Mouse (Mus musculus) midbrain, embryonic 14.5 days (tissue): ENCODE data around the gene Coro1a. TPM values are rescaled to one million over a fixed set of nuclear protein-coding genes. Genes with fewer than 3 reads are reported as not detected.

Source experiments
- polyA plus RNA-seq: library from polyadenylated mRNA; unstranded; fragments of >200 nt; fragmentation: Nextera tagmentation; extraction: Ambion mirVana; gene quantifications from 2 replicates; pipeline ENCODE4 v1.2.1, GENCODE M21; 2014

Gene Coro1a
- polyA plus RNA-seq, 1 experiment from 2014 or later: 95.0 TPM

Other genes with a start within 250 kb of the Coro1a start
- 0.39 TPM in 1 of 2 replicates, not detected in the other for gene Atp2a1, start 244.7 kb downstream of the Coro1a start, polyA plus RNA-seq
- gene Sh2b1, start 232.4 kb downstream of the Coro1a start, polyA plus RNA-seq: 67.5 and 73.1 TPM in 2 replicates
- gene Tufm, start 220.4 kb downstream of the Coro1a start, polyA plus RNA-seq: 118 and 135 TPM in 2 replicates
- 51.8 and 73.2 TPM in 2 replicates for gene Atxn2l, start 204.3 kb downstream of the Coro1a start, polyA plus RNA-seq
- gene Eif3c, start 141.4 kb downstream of the Coro1a start, polyA plus RNA-seq: 171 and 174 TPM in 2 replicates
- gene Apobr, start 122.8 kb downstream of the Coro1a start, polyA plus RNA-seq: 0.28 and 0.55 TPM in 2 replicates
- gene Cln3, start 122.0 kb downstream of the Coro1a start, polyA plus RNA-seq: 26.5 and 27.7 TPM in 2 replicates
- gene Il27, start 112.8 kb downstream of the Coro1a start, polyA plus RNA-seq: not detected in 2 replicates
- gene Nupr1, start 76.9 kb downstream of the Coro1a start, polyA plus RNA-seq: 0.84 and 5.8 TPM in 2 replicates
- gene Sgf29, start 58.5 kb downstream of the Coro1a start, polyA plus RNA-seq: 64.6 and 71.3 TPM in 2 replicates
- 0.38 and 2.6 TPM in 2 replicates for gene Sult1a1, start 31.4 kb downstream of the Coro1a start, polyA plus RNA-seq
- gene Bola2, start 12.4 kb downstream of the Coro1a start, polyA plus RNA-seq: 128 and 164 TPM in 2 replicates
- 10.6 and 13.7 TPM in 2 replicates for gene Slx1b, start 12.0 kb downstream of the Coro1a start, polyA plus RNA-seq
- 78.4 and 110 TPM in 2 replicates for gene Mapk3, start 51.8 kb upstream of the Coro1a start, polyA plus RNA-seq
- gene Gdpd3, start 58.5 kb upstream of the Coro1a start, polyA plus RNA-seq: 2.0 and 3.4 TPM in 2 replicates
- 218 and 255 TPM in 2 replicates for gene Ypel3, start 69.2 kb upstream of the Coro1a start, polyA plus RNA-seq
- 0.22 and 0.24 TPM in 2 replicates for gene Tbx6, start 73.7 kb upstream of the Coro1a start, polyA plus RNA-seq
- 210 and 212 TPM in 2 replicates for gene Ppp4c, start 84.7 kb upstream of the Coro1a start, polyA plus RNA-seq
- gene Fam57b, start 89.9 kb upstream of the Coro1a start, polyA plus RNA-seq: 51.6 and 72.4 TPM in 2 replicates
- gene 4930451I11Rik, start 123.9 kb upstream of the Coro1a start, polyA plus RNA-seq: not detected in 2 replicates
- 9.7 and 15.3 TPM in 2 replicates for gene Doc2a, start 139.6 kb upstream of the Coro1a start, polyA plus RNA-seq
- gene Hirip3, start 154.2 kb upstream of the Coro1a start, polyA plus RNA-seq: 8.0 and 12.8 TPM in 2 replicates
- gene Ino80e, start 154.6 kb upstream of the Coro1a start, polyA plus RNA-seq: 93.5 and 95.8 TPM in 2 replicates
- 39.0 and 39.5 TPM in 2 replicates for gene Taok2, start 176.9 kb upstream of the Coro1a start, polyA plus RNA-seq
- gene Tmem219, start 215.1 kb upstream of the Coro1a start, polyA plus RNA-seq: 29.2 and 34.9 TPM in 2 replicates
- 98.6 and 106 TPM in 2 replicates for gene Kctd13, start 221.1 kb upstream of the Coro1a start, polyA plus RNA-seq
- gene Asphd1, start 241.8 kb upstream of the Coro1a start, polyA plus RNA-seq: 6.5 and 7.0 TPM in 2 replicates
- gene Sez6l2, start 242.8 kb upstream of the Coro1a start, polyA plus RNA-seq: 59.1 and 66.9 TPM in 2 replicates